Mouse (Mus musculus): ENCODE measurements at regions not wholly inside any gene's neighbourhood (a gene's known extent, or its start where the extent isn't known, plus 50 kb on each side); places are given as distances from the start of the nearest gene placed in this dataset.

GRCm38 (mm10) chr13:19883896-19884658 lies 60.0 kb upstream of the Gpr141 start:
- no peaks in the 10 kb centered on the region for H3K9me3 ChIP-seq (ENCODE audit: low read length)
- peak; percentile 56 for DNase-seq
- H3K27me3 ChIP-seq (ENCODE audit: insufficient read depth, low read length), result no peaks in the 10 kb centered on the region
- no peak overlapping the region for H3K4me3 ChIP-seq (ENCODE audit: low read depth, low read length)
- no peaks in the 10 kb centered on the region for H3K4me1 ChIP-seq (ENCODE audit: insufficient read depth)
- no peaks in the 10 kb centered on the region for H3K36me3 ChIP-seq (ENCODE audit: insufficient read depth)
- 52% methylated on average over 7 of the region's 7 CpGs for WGBS
- peak; percentile 94 for ATAC-seq
- no peak overlapping the region for H3K4me2 ChIP-seq (ENCODE audit: low read depth)
- no peak for TF ChIP-seq CTCF (IDR thresholded peaks at IDR 0.05; ENCODE audit: low read depth)
- H3K9ac ChIP-seq, result no peak overlapping the region
- H3K27ac ChIP-seq (ENCODE audit: low read depth, low read length), result peak overlapping the region; percentile 64

GRCm38 (mm10) chr13:19882889-19883288 lies 58.8 kb upstream of the Gpr141 start:
- H3K4me3 ChIP-seq (ENCODE audit: low read depth, low read length), result no peak overlapping the region
- no peak overlapping the region for H3K4me2 ChIP-seq (ENCODE audit: low read depth)
- 89% methylated on average over 4 of the region's 4 CpGs for WGBS
- DNase-seq (no peak), ATAC-seq (no peak)
- H3K9me3 ChIP-seq (ENCODE audit: low read length), result no peaks in the 10 kb centered on the region
- no peaks in the 10 kb centered on the region for H3K36me3 ChIP-seq (ENCODE audit: insufficient read depth)
- no peaks in the 10 kb centered on the region for H3K27me3 ChIP-seq (ENCODE audit: insufficient read depth, low read length)
- no peaks in the 10 kb centered on the region for H3K4me1 ChIP-seq (ENCODE audit: insufficient read depth)
- no peak for TF ChIP-seq CTCF (IDR thresholded peaks at IDR 0.05; ENCODE audit: low read depth)
- no peak overlapping the region for H3K9ac ChIP-seq
- no peak overlapping the region for H3K27ac ChIP-seq (ENCODE audit: low read depth, low read length)

- DNase-seq (no peak), ATAC-seq (no peak)
- no peak overlapping the region for H3K27ac ChIP-seq (ENCODE audit: low read depth, low read length)
- no peak overlapping the region for H3K4me2 ChIP-seq (ENCODE audit: low read depth)
- TF ChIP-seq CTCF (IDR thresholded peaks at IDR 0.05; ENCODE audit: low read depth), result no peak
- no peaks in the 10 kb centered on the region for H3K36me3 ChIP-seq (ENCODE audit: insufficient read depth)
- H3K9me3 ChIP-seq (ENCODE audit: low read length), result no peaks in the 10 kb centered on the region
- H3K9ac ChIP-seq, result no peak overlapping the region
- no peaks in the 10 kb centered on the region for H3K4me1 ChIP-seq (ENCODE audit: insufficient read depth)
- WGBS, result 90% methylated on average over 5 of the region's 5 CpGs
- H3K4me3 ChIP-seq (ENCODE audit: low read depth, low read length), result no peak overlapping the region
- H3K27me3 ChIP-seq (ENCODE audit: insufficient read depth, low read length), result no peaks in the 10 kb centered on the region
Measured at GRCm38 (mm10) chr13:19881772-19882171, 57.7 kb upstream of the Gpr141 start.

- 88% methylated on average over 7 of the region's 7 CpGs for WGBS
- H3K9ac ChIP-seq, result no peak overlapping the region
- H3K4me1 ChIP-seq (ENCODE audit: insufficient read depth), result no peaks in the 10 kb centered on the region
- H3K27ac ChIP-seq (ENCODE audit: low read depth, low read length), result no peak overlapping the region
- no peaks in the 10 kb centered on the region for H3K27me3 ChIP-seq (ENCODE audit: insufficient read depth, low read length)
- ATAC-seq (no peak), DNase-seq (no peak)
- H3K4me2 ChIP-seq (ENCODE audit: low read depth), result no peak overlapping the region
- H3K9me3 ChIP-seq (ENCODE audit: low read length), result no peaks in the 10 kb centered on the region
- no peaks in the 10 kb centered on the region for H3K36me3 ChIP-seq (ENCODE audit: insufficient read depth)
- TF ChIP-seq CTCF (IDR thresholded peaks at IDR 0.05; ENCODE audit: low read depth), result no peak
- H3K4me3 ChIP-seq (ENCODE audit: low read depth, low read length), result no peak overlapping the region
Measured at GRCm38 (mm10) chr13:19874621-19875249, 50.7 kb upstream of the Gpr141 start.

All from forebrain, postnatal 0 days (tissue).